Mouse (Mus musculus) kidney, adult 2 months (tissue): ENCODE measurements at regions not wholly inside any gene's neighbourhood (a gene's known extent, or its start where the extent isn't known, plus 50 kb on each side); places are given as distances from the start of the nearest gene placed in this dataset.

Source experiments
- CTCF ChIP-seq: fragments of 200-500 bp; conservative IDR thresholded peaks from 2 replicates; pipeline ENCODE4 v1.5.1; 2011; ENCODE audit warnings: low read depth, mild to moderate bottlenecking, control low read depth, low read length, moderate library complexity, mixed read lengths; ENCODE audit not compliant: insufficient read depth, insufficient read length
- POLR2A ChIP-seq: fragments of 200-500 bp; IDR thresholded peaks from one replicate; pipeline ENCODE4 v1.6.1; 2011; ENCODE audit warnings: low read depth, low read length, control low read depth

DNA sequence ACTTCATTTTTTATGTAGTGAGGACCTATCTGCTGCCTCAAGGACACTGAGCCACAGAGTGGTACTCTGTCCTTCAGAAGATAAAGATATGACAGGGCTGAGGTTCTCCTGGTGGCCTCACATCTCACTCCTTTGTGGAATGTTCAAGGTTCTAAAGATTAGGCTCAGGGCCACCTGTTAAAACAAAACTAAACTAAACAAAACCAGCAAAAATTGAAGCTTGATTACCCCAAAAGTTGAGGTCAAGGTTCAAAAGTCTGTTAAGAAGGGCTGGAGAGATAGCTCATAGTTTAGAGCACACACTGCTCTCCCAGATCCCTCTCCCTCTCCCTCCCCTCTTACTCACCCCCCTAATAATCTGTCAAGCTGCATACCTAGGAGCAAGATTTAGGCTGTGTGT lies 90.7 kb upstream of the Trim24 start:
- no peak for TF ChIP-seq POLR2A
- no peak for TF ChIP-seq CTCF
